Mouse (Mus musculus): ENCODE data around the gene Dnase1l3.

- no peak for TF ChIP-seq CTCF (IDR thresholded peaks at IDR 0.05; ENCODE audit: extremely low read depth, insufficient read length, insufficient replicate concordance, low read depth, low read length)
- no peak for TF ChIP-seq POLR2A (IDR thresholded peaks at IDR 0.05; ENCODE audit: low read depth, low read length)
Observed at GRCm38 (mm10) chr14:8003727-8004670, 9.6 kb upstream of the Dnase1l3 start.

Data from small intestine, adult 2 months (tissue).